Mouse (Mus musculus) kidney, postnatal 0 days (tissue): ENCODE data around the gene Nup160. TPM values are rescaled to one million over a fixed set of nuclear protein-coding genes. Genes with fewer than 3 reads are reported as not detected.

Experiments
- ATAC-seq: fragments of 200-750 bp; cut with Nextera tagmentation; replicated peaks from 2 replicates; pipeline ENCODE4 v1.8.0; 2017; ENCODE audit warnings: low read depth, moderate number of reproducible peaks, moderate TSS enrichment, moderate library complexity; ENCODE audit not compliant: low FRiP score
- DNase-seq: peaks from one replicate; pipeline ENCODE4 v3.0.0-alpha.2; 2016; ENCODE audit warnings: low spot score
- H3K27ac ChIP-seq: fragments of 300-500 bp; sonication (generic); 2 replicates; pipeline ENCODE4 v1.5.1; 2014; ENCODE audit warnings: mild to moderate bottlenecking
- H3K27me3 ChIP-seq: fragments of 300-500 bp; sonication (generic); 2 replicates; pipeline ENCODE4 v1.6.1; 2014; ENCODE audit warnings: low read length, mixed read lengths; ENCODE audit not compliant: insufficient read depth
- H3K36me3 ChIP-seq: fragments of 300-500 bp; sonication (generic); 2 replicates; pipeline ENCODE4 v1.6.1; 2014; ENCODE audit warnings: low read length, mixed read lengths; ENCODE audit not compliant: insufficient read depth
- H3K4me1 ChIP-seq: fragments of 300-500 bp; sonication (generic); replicated peaks from 2 replicates; pipeline ENCODE4 v1.6.1; 2014; ENCODE audit warnings: antibody characterized with exemption, low read length, mixed read lengths; ENCODE audit not compliant: insufficient read depth
- H3K4me2 ChIP-seq: fragments of 300-500 bp; sonication (generic); 2 replicates; pipeline ENCODE4 v1.6.1; 2014; ENCODE audit warnings: mild to moderate bottlenecking, low read length, moderate library complexity, mixed read lengths
- H3K4me3 ChIP-seq: fragments of 300-500 bp; sonication (generic); replicated peaks from 2 replicates; pipeline ENCODE4 v1.5.1; 2014; ENCODE audit warnings: low read depth, low read length
- H3K9ac ChIP-seq: fragments of 300-500 bp; sonication (generic); 2 replicates; pipeline ENCODE4 v1.6.1; 2014; ENCODE audit warnings: low read depth, low read length
- H3K9me3 ChIP-seq: fragments of 300-500 bp; sonication (generic); replicated peaks from 2 replicates; pipeline ENCODE4 v1.6.1; 2016; ENCODE audit warnings: low read length, inconsistent platforms, mixed read lengths
- CTCF ChIP-seq: IDR thresholded peaks from 2 replicates; pipeline ENCODE4 v1.5.1; 2016; ENCODE audit warnings: antibody characterized with exemption, low read depth, mild to moderate bottlenecking, moderate library complexity
- WGBS: fragments of 180-500 bp; shearing (Covaris S2); extraction: QIAGEN DNeasy Blood & Tissue Kit; methylation state at CpG from one replicate; pipeline ENCODE4 v1.1.7; 2014; 5-methylcytosine and 5-hydroxymethylcytosine counted together
- polyA plus RNA-seq: library from polyadenylated mRNA; unstranded; fragments of >200 nt; fragmentation: Nextera tagmentation; extraction: Ambion mirVana; gene quantifications from 2 replicates; pipeline ENCODE4 v1.2.1, GENCODE M21; 2015

Nup160 gene
- polyA plus RNA-seq, 1 experiment from 2014 or later: 19.9 TPM

GRCm38 (mm10) chr2:90708548-90708947, 31.5 kb downstream of the Nup160 start:
- Histone ChIP-seq H3K27ac (no peak overlapping the region), H3K4me3 (no peak overlapping the region), H3K4me1 (no peaks in the 10 kb centered on the region), H3K9me3 (no peaks in the 10 kb centered on the region), H3K4me2 (no peak overlapping the region), H3K27me3 (no peaks in the 10 kb centered on the region), H3K9ac (no peak overlapping the region), H3K36me3 (peaks cover 60% of the 10 kb centered on the region)
- TF ChIP-seq CTCF: no peak
- ATAC-seq (no peak), DNase-seq (no peak)
- WGBS: 76% methylated on average over 1 of the region's 1 CpGs

- H3K4me1 ChIP-seq: no peaks in the 10 kb centered on the region
- H3K4me2 ChIP-seq: no peak overlapping the region
- H3K27ac ChIP-seq: no peak overlapping the region
- H3K4me3 ChIP-seq: no peak overlapping the region
- H3K9me3 ChIP-seq: no peaks in the 10 kb centered on the region
- no peak for DNase-seq
- WGBS: 93% methylated on average over 7 of the region's 7 CpGs
- peaks cover 57% of the 10 kb centered on the region for H3K36me3 ChIP-seq
- ATAC-seq: no peak
- H3K27me3 ChIP-seq: no peaks in the 10 kb centered on the region
- H3K9ac ChIP-seq: no peak overlapping the region
- TF ChIP-seq CTCF: no peak
Observed at GRCm38 (mm10) chr2:90715555-90716092, 38.6 kb downstream of the Nup160 start.

GRCm38 (mm10) chr2:90717366-90717765, 40.4 kb downstream of the Nup160 start:
- no peak overlapping the region for H3K27ac ChIP-seq
- no peak overlapping the region for H3K9ac ChIP-seq
- DNase-seq (no peak), ATAC-seq (no peak)
- WGBS: 79% methylated on average over 4 of the region's 4 CpGs
- H3K9me3 ChIP-seq: no peaks in the 10 kb centered on the region
- no peak for TF ChIP-seq CTCF
- H3K27me3 ChIP-seq: no peaks in the 10 kb centered on the region
- H3K4me1 ChIP-seq: no peaks in the 10 kb centered on the region
- H3K4me2 ChIP-seq: no peak overlapping the region
- peaks cover 56% of the 10 kb centered on the region for H3K36me3 ChIP-seq
- no peak overlapping the region for H3K4me3 ChIP-seq

GRCm38 (mm10) chr2:90717948-90718347, 40.9 kb downstream of the Nup160 start:
- 96% methylated on average over 5 of the region's 5 CpGs for WGBS
- Histone ChIP-seq H3K4me1 (no peaks in the 10 kb centered on the region), H3K27me3 (no peaks in the 10 kb centered on the region), H3K36me3 (peaks cover 50% of the 10 kb centered on the region), H3K4me2 (no peak overlapping the region), H3K4me3 (no peak overlapping the region), H3K9ac (no peak overlapping the region), H3K27ac (no peak overlapping the region), H3K9me3 (no peaks in the 10 kb centered on the region)
- ATAC-seq: no peak
- TF ChIP-seq CTCF: no peak
- no peak for DNase-seq

- no peak overlapping the region for H3K27ac ChIP-seq
- no peak for TF ChIP-seq CTCF
- H3K4me1 ChIP-seq: no peaks in the 10 kb centered on the region
- peaks cover 40% of the 10 kb centered on the region for H3K36me3 ChIP-seq
- H3K27me3 ChIP-seq: no peaks in the 10 kb centered on the region
- no peaks in the 10 kb centered on the region for H3K9me3 ChIP-seq
- no peak overlapping the region for H3K4me3 ChIP-seq
- H3K4me2 ChIP-seq: no peak overlapping the region
- 95% methylated on average over 3 of the region's 3 CpGs for WGBS
- ATAC-seq (no peak), DNase-seq (no peak)
- H3K9ac ChIP-seq: no peak overlapping the region
Observed at GRCm38 (mm10) chr2:90726818-90727217, 49.8 kb downstream of the Nup160 start.

GRCm38 (mm10) chr2:90735326-90735725, 58.3 kb downstream of the Nup160 start:
- ATAC-seq: no peak
- Histone ChIP-seq H3K27ac (no peak overlapping the region), H3K27me3 (no peaks in the 10 kb centered on the region), H3K4me3 (no peak overlapping the region), H3K9me3 (no peaks in the 10 kb centered on the region), H3K36me3 (peaks cover 48% of the 10 kb centered on the region), H3K4me2 (no peak overlapping the region), H3K9ac (no peak overlapping the region), H3K4me1 (no peaks in the 10 kb centered on the region)
- no peak for TF ChIP-seq CTCF
- DNase-seq: no peak
- 86% methylated on average over 11 of the region's 11 CpGs for whole genome bisulfite sequencing

- DNase-seq (no peak), ATAC-seq (no peak)
- Histone ChIP-seq H3K27me3 (no peaks in the 10 kb centered on the region), H3K9me3 (no peaks in the 10 kb centered on the region), H3K9ac (no peak overlapping the region), H3K4me1 (no peaks in the 10 kb centered on the region), H3K36me3 (peaks cover 20% of the 10 kb centered on the region; the same call in 1 of the 2 replicates), H3K4me2 (no peak overlapping the region), H3K4me3 (no peak overlapping the region), H3K27ac (no peak overlapping the region)
- TF ChIP-seq CTCF: no peak
- WGBS: 91% methylated on average over 3 of the region's 3 CpGs
Observed at GRCm38 (mm10) chr2:90738801-90739200, 61.8 kb downstream of the Nup160 start.
